Mouse (Mus musculus): Measurements from ENCODE around the gene Cyp2d10. TPM values are rescaled to one million over a fixed set of nuclear protein-coding genes. Genes with fewer than 3 reads are reported as not detected.
"Not testable (repeated sequence)": the region's sequence is repeated elsewhere in the genome, so short reads cannot be mapped to it uniquely, and the experiment has no call there.

Gene Cyp2d10
- not detected in 2 replicates for polyA plus RNA-seq (2012; rRNA removed)

DNA sequence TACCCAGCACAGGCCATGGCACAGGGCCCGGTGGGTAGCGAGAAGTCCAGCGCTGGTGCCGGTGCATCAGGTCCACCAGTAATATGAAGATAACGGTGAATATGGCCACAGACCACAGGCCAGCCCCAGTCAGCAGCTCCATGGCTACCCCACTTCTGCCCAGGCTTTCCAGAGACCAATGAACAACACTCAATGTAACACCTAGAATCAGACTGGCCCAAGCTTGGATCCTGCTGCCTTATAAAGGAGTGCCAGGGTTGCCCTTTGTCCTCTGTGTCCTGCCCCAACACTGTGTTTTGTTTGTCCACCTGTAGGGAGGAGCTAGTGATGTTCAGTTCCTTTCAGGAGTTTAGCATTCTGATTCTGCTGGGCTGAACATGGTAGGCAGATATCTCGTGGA, at the start of gene Cyp2d10:
TSS of gene Cyp2d10 (minus strand) at position 215 of the 400 bp plus-strand sequence.
- no peak for DNase-seq (ENCODE audit: low read depth)
- no peak for TF ChIP-seq CTCF (IDR thresholded peaks at IDR 0.05; ENCODE audit: borderline replicate concordance, extremely low read depth, insufficient read depth, insufficient read length)
- no peak for TF ChIP-seq POLR2A (IDR thresholded peaks at IDR 0.05; ENCODE audit: borderline replicate concordance, extremely low read depth, insufficient read depth, insufficient read length, poor library complexity, severe bottlenecking)

DNA sequence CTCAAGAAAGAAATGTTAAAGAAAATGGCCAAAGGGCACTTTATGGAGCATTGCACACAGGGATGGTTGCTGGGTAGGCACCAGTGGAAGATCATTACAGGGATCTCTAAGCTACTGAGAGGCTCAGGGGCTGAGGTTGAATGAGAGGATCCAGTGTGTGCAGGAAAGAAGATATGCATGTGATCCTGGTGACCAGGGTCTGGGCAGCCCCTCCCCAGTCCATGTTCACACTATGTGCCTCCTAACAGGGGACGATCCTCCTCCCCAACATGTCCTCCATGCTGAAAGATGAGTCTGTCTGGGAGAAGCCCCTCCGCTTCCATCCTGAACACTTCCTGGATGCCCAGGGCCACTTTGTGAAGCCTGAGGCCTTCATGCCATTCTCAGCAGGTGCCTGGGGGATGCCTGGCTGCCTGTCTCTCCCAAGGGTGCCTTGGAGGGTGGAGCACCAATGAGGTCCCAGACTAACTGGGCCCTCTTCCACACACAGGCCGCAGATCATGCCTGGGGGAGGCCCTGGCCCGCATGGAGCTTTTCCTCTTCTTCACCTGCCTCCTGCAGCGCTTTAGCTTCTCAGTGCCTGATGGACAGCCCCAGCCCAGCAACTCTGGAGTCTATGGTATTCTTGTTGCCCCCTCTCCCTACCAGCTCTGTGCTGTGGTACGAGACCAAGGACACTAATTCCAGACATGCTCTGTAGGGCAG, 49.2 kb upstream of the Cyp2d10 start:
- DNase-seq (ENCODE audit: low read depth), result not testable (repeated sequence)

DNA sequence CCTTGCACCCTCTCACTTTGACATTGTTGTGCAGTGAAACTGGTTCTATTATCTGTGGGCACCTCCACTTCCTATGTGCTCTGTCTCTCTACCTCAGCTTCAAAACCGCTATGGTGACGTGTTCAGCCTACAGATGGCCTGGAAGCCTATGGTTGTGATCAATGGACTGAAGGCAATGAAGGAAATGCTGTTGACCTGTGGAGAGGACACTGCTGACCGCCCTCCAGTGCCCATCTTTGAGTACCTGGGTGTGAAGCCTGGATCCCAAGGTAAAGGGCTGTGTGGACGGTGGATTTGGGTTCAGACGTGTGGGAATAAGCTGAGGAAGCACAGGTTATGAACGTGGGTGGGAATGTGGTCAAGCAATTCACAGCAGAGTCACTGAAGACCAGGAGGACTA, 46.5 kb upstream of the Cyp2d10 start:
- DNase-seq (ENCODE audit: low read depth), result not testable (repeated sequence)

DNA sequence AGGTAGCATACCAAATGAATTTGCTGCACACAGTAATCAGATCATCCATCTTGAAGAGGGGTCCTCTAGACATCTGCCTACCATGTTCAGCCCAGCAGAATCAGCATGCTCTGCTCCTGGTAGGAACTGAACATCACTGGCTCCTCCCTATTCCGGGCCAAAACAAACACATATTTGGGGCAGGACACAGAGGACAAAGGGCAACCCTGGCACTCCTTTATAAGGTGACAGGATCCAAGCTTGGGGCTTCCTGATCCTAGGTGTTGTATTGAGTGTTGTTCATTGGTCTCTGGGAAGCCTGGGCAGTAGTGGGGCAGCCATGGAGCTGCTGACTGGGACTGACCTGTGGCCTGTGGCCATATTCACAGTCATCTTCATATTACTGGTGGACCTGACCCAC, 45.1 kb upstream of the Cyp2d10 start:
- not testable (repeated sequence) for DNase-seq (ENCODE audit: low read depth)

DNA sequence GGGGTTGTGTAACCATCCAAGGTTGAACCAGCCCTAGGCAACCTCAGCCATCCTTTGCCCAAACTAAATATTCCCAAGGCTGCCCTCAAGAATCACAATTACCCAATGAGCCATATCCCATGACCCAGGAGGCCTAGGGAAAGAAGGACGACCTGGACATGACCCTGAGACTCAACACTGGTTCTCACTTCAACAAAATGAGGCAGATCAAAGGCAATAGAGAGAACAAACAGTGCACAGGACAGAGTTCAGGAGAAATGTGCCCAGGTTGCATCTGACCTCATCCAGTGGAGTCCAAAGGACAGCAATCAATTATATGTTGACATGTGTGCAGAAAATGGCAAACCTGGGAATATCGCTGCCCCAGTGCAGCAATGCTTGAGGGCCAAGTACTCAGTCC, 43.0 kb upstream of the Cyp2d10 start:
- not testable (repeated sequence) for DNase-seq (ENCODE audit: low read depth)

DNA sequence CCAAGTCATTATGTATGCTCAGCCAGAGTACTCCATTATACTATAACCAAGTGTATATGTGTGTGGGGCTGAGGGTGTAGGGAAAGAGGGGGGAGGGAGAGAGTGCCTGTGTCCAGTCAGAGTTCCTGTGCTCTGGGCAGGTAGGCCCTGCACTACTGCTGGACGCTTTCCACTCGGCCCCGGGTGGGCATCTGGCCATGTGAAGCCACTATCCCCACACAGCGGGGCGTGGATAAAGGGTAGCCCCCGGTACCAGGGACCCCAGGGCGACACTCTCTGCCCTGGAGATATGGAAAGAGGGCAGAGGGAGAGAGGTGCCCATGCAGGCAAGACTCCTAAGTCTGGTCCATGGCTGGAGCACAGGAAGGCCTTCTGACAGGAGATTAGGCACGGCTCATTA, 38.2 kb upstream of the Cyp2d10 start:
- no peak for DNase-seq (ENCODE audit: low read depth)
- TF ChIP-seq CTCF (IDR thresholded peaks at IDR 0.05; ENCODE audit: borderline replicate concordance, extremely low read depth, insufficient read depth, insufficient read length), result no peak
- TF ChIP-seq POLR2A (IDR thresholded peaks at IDR 0.05; ENCODE audit: borderline replicate concordance, extremely low read depth, insufficient read depth, insufficient read length, poor library complexity, severe bottlenecking), result no peak

DNA sequence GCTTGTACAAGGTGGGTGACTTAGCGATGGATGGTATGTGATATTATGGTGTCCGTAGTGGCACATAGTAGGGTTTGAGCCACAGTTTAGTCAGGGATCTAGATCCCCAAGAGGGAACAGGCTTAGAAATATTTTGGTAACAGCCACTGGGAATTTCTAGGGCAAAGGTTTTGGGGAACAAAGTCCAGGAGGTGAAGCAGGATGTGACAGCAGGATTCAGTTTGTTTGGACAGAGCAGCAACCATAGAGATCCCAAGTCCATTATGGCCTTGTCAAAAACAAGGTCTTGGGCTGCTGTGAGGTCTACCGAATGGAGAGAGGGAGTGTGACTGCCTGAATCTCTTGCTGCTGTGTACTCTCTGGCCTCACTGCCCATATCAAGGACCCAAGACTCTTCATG, 36.7 kb upstream of the Cyp2d10 start:
- TF ChIP-seq POLR2A (IDR thresholded peaks at IDR 0.05; ENCODE audit: borderline replicate concordance, extremely low read depth, insufficient read depth, insufficient read length, poor library complexity, severe bottlenecking) (no peak), CTCF (IDR thresholded peaks at IDR 0.05; ENCODE audit: borderline replicate concordance, extremely low read depth, insufficient read depth, insufficient read length) (no peak)
- no peak for DNase-seq (ENCODE audit: low read depth)

DNA sequence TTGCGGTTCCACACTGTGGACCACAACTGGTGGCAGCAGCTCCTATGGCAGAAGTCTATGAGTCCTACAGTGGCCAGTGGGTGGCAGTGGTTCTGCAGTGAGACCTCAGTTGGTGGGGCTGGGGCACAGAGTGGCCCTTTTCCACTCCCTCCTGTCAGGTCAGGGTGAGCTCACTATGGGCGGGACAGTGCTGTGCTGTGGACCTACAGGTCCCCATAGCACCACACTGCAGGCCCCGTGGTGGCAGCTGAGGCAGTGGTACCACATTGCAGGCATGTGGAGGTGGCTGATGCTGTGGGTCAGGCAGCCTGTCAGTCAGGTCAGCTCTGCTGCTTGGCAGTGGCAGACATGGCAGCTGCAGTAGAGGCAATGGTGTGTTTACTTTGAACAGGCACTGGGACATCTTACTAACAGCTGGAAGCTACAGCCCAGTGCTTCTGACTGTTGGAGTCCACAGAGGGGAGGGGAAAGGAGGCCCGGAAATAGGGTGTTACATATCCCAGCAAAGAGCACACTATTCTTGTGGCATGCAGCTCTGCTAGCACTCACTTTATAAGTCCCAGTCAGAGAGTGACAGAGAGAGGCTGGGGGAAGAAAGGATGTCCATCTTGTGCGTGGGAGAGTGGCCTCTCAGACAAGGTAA, 31.1 kb upstream of the Cyp2d10 start:
- TF ChIP-seq POLR2A (IDR thresholded peaks at IDR 0.05; ENCODE audit: borderline replicate concordance, extremely low read depth, insufficient read depth, insufficient read length, poor library complexity, severe bottlenecking), result no peak
- TF ChIP-seq CTCF (IDR thresholded peaks at IDR 0.05; ENCODE audit: borderline replicate concordance, extremely low read depth, insufficient read depth, insufficient read length), result no peak
- no peak for DNase-seq (ENCODE audit: low read depth)

DNA sequence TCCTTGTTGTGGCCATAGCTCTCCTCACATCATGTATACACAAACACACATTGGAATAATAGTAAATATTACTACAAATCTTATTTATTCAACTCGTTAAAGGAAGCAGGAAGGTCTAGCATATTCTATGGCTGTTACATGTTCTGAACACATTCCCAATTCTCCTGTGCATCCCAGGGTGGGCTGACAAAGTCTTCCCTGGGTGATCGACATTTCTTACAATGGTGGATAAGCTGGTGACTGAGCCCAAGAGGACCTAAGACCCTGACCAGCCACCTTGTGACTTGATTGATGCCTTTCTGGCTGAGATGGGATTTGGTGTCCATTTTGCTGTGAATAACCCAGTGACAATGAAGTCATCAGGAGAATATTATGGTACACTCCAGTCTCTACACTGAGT, 28.6 kb upstream of the Cyp2d10 start:
- no peak for DNase-seq (ENCODE audit: low read depth)
- no peak for TF ChIP-seq POLR2A (IDR thresholded peaks at IDR 0.05; ENCODE audit: borderline replicate concordance, extremely low read depth, insufficient read depth, insufficient read length, poor library complexity, severe bottlenecking)
- no peak for TF ChIP-seq CTCF (IDR thresholded peaks at IDR 0.05; ENCODE audit: borderline replicate concordance, extremely low read depth, insufficient read depth, insufficient read length)

DNA sequence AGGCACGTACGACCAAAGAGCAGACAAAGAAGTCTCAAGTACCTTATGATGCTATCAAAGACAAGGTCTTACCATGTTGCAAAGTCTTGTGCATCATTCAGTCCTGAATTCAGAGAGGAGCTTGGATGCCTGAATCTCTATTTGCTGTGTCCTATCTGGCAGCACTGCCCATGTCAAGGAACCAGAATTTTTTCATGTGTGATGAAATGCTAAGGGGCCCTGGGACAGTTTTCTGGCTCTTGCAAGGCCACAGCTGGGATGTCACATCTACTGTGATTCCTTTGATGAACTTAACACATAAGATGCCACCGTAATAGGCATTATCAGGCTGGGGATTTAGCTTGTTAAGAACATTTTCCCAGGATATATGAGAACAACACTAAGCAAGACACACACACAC, 28.0 kb upstream of the Cyp2d10 start:
- TF ChIP-seq CTCF (IDR thresholded peaks at IDR 0.05; ENCODE audit: borderline replicate concordance, extremely low read depth, insufficient read depth, insufficient read length) (no peak), POLR2A (IDR thresholded peaks at IDR 0.05; ENCODE audit: borderline replicate concordance, extremely low read depth, insufficient read depth, insufficient read length, poor library complexity, severe bottlenecking) (no peak)
- no peak for DNase-seq (ENCODE audit: low read depth)

DNA sequence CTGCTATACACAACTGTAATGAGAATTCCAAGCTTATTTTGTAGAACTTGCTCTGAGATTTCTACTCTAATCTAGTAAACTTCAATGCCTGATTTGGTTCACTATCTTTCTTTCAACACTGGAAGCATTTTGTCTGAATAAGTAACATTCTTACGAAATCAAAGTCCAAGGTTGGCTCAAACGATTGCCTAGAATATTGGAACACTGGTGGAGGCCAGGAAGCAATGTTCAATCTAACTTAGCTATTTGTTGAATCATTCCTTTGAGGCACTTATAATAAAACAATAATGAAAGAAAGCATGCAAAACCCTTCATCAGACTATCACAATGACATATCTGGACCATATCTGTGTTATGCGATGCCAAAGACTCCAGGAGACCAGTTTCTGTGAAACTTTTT, 27.5 kb upstream of the Cyp2d10 start:
- TF ChIP-seq CTCF (IDR thresholded peaks at IDR 0.05; ENCODE audit: borderline replicate concordance, extremely low read depth, insufficient read depth, insufficient read length), result no peak
- no peak for TF ChIP-seq POLR2A (IDR thresholded peaks at IDR 0.05; ENCODE audit: borderline replicate concordance, extremely low read depth, insufficient read depth, insufficient read length, poor library complexity, severe bottlenecking)
- no peak for DNase-seq (ENCODE audit: low read depth)

DNA sequence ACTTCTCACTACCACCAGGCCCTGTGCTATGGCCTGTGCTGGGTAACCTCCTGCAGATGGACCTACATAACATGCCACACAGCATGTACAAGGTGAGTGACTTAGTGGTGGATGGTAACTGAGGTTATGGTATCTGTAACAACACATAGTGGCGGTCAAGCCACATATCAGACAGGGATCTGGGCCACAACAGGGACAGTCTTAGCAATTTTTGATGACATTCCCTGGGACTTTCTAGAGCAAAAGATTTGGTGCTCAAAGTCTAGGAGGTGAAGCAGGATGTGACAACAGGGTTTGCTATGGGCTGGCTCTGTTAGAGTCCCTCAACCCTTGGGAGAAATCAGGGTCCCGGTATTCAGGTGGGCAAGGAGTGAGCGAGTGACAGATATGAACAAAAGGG, 26.6 kb upstream of the Cyp2d10 start:
- TF ChIP-seq CTCF (IDR thresholded peaks at IDR 0.05; ENCODE audit: borderline replicate concordance, extremely low read depth, insufficient read depth, insufficient read length), result no peak
- no peak for TF ChIP-seq POLR2A (IDR thresholded peaks at IDR 0.05; ENCODE audit: borderline replicate concordance, extremely low read depth, insufficient read depth, insufficient read length, poor library complexity, severe bottlenecking)

DNA sequence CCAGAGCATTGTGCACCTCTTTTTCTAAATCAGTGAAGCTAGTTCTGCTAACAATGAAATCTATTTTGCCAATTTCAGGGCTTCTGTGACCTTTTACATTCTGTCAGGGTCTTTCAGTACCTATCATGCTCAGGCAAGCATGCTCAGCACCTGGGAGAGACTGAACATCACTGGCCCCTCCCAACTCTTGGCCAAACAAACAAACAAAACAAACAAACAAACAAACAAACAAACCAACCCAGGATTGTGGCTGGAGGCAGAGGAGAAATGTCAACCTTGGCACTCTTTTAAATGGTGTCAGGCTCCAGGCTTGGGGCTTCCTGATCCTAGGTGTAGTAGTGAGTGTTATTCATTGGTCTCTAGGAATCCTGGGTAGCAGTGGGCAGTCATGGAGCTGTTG, 26.1 kb upstream of the Cyp2d10 start, which contains the start of gene Cyp2d9:
TSS of gene Cyp2d9 (plus strand) at position 301 of the 400 bp plus-strand sequence.
- no peak for DNase-seq (ENCODE audit: low read depth)
- TF ChIP-seq CTCF (IDR thresholded peaks at IDR 0.05; ENCODE audit: borderline replicate concordance, extremely low read depth, insufficient read depth, insufficient read length), result no peak
- TF ChIP-seq POLR2A (IDR thresholded peaks at IDR 0.05; ENCODE audit: borderline replicate concordance, extremely low read depth, insufficient read depth, insufficient read length, poor library complexity, severe bottlenecking), result no peak

More for the DNA sequence above, 26.6 kb upstream of the Cyp2d10 start:
- no peak for DNase-seq (ENCODE audit: low read depth)

All from brain, embryonic 14.5 days (tissue).